Mouse (Mus musculus) ES-Bruce4 (cell line): ENCODE results near the gene Gm45717.

Experiments used
- CTCF ChIP-seq: IDR thresholded peaks from one replicate; pipeline ENCODE4 v1.8.1; 2011; ENCODE audit warnings: low read depth, low read length
- EP300 ChIP-seq: IDR thresholded peaks from 2 replicates; pipeline ENCODE4 v1.6.1; 2011; ENCODE audit warnings: low read depth, low read length; ENCODE audit not compliant: insufficient read depth
- POLR2A ChIP-seq: IDR thresholded peaks from one replicate; pipeline ENCODE4 v1.8.1; 2011; ENCODE audit warnings: low read length; ENCODE audit not compliant: insufficient read depth

DNA sequence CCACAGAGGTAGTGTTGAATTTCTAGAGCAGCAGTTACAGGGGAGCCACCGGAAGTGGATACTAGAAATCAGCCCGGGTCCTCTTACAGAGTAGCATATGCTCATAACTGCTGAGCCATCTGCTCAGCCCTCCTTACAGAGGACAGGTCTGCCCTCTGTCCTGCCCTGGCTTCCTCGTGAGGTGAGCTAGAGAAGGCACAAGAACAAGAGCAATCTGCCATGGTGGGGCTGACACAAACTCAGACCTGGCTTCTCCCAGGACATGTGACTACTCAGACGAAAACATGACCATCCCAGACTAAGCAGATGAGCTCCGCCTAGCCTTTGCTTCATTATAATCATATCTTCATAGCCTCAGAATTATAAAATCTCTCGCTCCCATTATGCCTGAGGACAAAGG is 4.0 kb downstream of the Gm45717 start:
- no peak for TF ChIP-seq CTCF
- no peak for TF ChIP-seq POLR2A
- no peak for TF ChIP-seq EP300
